ENCODE assay signal across 7 mouse cellular contexts in the genomic region with DNA sequence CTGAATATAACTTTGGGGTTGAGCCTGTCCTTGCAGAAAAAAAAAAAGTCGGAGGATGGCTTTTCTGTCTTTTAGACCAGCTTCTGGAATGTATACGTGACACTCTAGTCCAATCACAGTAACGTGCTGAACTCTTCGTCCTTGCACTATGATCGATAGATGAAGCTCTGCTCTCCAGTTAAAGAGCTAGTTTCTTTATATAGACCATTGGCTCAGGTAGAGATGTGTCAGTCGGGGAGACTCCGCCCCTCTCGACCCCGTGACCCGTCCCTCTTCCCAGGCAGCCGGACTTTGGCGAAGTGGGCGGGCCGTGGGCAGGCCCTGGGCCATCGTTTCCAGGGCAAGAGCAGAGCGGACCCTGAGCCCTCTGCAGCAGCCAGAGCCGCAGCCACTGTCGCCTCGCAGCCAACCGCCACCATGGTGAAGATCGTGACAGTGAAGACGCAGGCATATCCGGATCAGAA. TPM values are rescaled to one million over a fixed set of nuclear protein-coding genes. Genes with fewer than 3 reads are reported as not detected.
DNase-seq lines count a peak whose midpoint lies in the region.

A gene (plus strand): TSS at position 266 of the 464 bp plus-strand sequence.

- DNase-seq in ZHBTc4 (ENCODE audit: low read depth, low spot score): peak; percentile 76
- peak; percentile 91 for DNase-seq in cerebellum, adult 9-11 months
- DNase-seq in gastrocnemius, postnatal 14 days: peak; percentile 90
- peak; percentile 8 for DNase-seq in hindlimb bud, embryonic 11.5 days (ENCODE audit: extremely low spot score, low read depth, low spot score)
- peak; percentile 70 to 77 for DNase-seq in left cerebral cortex, adult 18-20 months (ENCODE audit: low spot score in 2 of 2)
- peak; percentile 94 for DNase-seq in lung, postnatal 36 days
- DNase-seq in skeletal muscle tissue, adult 2 months (ENCODE audit: low read depth, low spot score): peak; percentile 91

- intact Hi-C loops in gastrocnemius, postnatal 14 days (cut with DNase I; ENCODE audit: low total_unique reads): no loop called here

RNA-seq across cellular contexts. Expression of the gene that starts here (rescaled TPM):
- total RNA-seq in gastrocnemius, postnatal 14 days (2021): 100 to 1,000 TPM; 889 to 917 TPM
- 10 to 100 TPM; 54.8 to 55.3 TPM for total RNA-seq in left cerebral cortex, adult 18-20 months (2021)

Comparison
In these comparisons a context has a peak if more than half of its experiments do, and no peak if none do; other contexts are left out.
1. Peak in every context shown above with its lines: DNase-seq.
2. RNA of the gene that starts here (total RNA-seq): 889 to 917 TPM in gastrocnemius, postnatal 14 days; 54.8 to 55.3 TPM in left cerebral cortex, adult 18-20 months; every median in the first group is over 10 times any median in the second.
3. DNase-seq: peak in every context shown above with its lines; median percentile 94 in lung, postnatal 36 days; 91 in cerebellum, adult 9-11 months; 91 in skeletal muscle tissue, adult 2 months; 90 in gastrocnemius, postnatal 14 days; 76 in ZHBTc4; 74 in left cerebral cortex, adult 18-20 months; 8 in hindlimb bud, embryonic 11.5 days.